Mouse (Mus musculus) common myeloid progenitor, adult 5-6 weeks (primary cell): Measurements from ENCODE around the gene Bmpr1b. TPM values are rescaled to one million over a fixed set of nuclear protein-coding genes. Genes with fewer than 3 reads are reported as not detected.

ENCODE experiments used
- ATAC-seq: replicated peaks from 2 replicates; pipeline ENCODE4 v1.8.0; 2016; ENCODE audit warnings: low read depth, mild to moderate bottlenecking, moderate TSS enrichment, inconsistent platforms; ENCODE audit not compliant: poor library complexity, severe bottlenecking
- total RNA-seq: library from RNA; stranded (forward); fragments of 200-1000, 187-1606 nt; gene quantifications from 2 replicates; pipeline ENCODE4 v1.2.3, GENCODE M21; 2017

The Bmpr1b gene
- total RNA-seq, 1 experiment from 2014 or later = not detected

DNA sequence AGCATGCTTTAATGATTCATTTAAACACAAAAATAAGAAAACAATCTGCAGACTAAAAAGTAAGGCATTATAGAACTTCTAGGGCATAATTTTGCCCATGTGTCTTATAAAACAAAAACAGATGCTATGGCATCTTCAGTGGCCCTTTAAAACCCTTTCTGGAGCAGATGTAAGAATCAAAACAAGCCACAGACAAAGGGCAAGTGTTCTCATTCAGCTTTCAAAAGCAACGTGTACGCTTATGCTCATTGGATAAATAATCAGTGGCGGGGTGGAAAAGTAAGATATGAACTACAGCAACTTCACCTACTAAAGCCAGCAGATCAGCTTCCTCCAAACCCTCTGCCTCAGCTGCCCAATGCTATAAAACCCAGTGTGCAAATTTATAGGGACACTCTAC, 249.6 kb downstream of the Bmpr1b start:
- no peak for ATAC-seq

DNA sequence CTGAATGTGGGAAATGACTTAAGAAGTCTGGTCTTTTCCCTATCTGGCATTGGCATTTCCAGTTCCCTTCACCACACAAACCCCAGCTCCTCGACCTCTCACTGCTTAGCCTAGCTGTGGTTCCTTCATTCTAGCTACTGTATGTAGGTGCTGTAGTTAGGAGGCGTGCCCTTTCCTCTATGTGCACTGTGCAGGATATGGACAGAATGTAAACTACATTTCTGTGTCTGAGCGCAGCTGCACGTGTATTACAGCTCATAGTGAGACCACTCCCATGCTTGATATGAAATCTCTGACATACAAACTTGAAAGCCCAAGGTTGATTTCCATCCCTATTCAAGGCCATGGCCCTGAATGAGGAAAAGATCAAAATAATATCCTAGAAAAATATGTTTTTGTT, 252.1 kb downstream of the Bmpr1b start:
- no peak for ATAC-seq

DNA sequence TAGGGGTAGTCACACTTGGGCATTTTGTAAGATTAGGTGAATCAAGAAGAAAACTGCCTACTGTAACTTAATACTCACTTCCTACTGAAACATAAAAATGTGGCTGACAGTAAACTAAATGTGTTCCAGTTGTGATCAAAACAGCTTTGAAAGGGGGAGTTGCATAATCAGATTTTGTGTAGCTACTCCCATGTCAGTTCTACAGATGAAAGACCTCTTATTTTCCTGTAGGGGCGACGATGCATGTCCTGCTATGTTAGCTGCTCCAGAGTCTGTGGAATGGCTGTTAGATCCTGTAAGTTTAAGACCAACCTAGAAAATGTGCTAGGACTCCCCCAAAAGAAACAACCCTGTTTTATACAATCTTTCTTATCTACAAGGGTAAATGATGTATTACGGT, 253.2 kb downstream of the Bmpr1b start:
- ATAC-seq = no peak

DNA sequence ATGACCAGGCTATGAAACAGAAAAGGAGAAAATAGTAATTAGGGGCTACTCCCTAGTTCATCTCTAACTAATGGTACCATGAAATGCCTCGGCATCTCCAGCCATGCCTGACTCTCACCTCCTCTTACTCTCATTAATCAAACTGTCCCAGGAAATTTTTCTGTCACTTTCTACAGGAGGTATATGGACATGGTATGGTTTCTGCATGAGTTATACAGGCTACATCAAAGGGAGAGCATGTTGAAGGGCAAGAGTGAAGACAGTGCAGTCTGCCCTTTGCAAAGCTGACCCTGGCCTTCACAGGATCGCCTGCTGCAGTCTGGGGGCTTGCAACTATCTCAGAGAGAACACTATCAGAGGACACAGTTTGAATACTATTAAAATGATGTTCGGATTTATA, 254.6 kb downstream of the Bmpr1b start:
- ATAC-seq = no peak

DNA sequence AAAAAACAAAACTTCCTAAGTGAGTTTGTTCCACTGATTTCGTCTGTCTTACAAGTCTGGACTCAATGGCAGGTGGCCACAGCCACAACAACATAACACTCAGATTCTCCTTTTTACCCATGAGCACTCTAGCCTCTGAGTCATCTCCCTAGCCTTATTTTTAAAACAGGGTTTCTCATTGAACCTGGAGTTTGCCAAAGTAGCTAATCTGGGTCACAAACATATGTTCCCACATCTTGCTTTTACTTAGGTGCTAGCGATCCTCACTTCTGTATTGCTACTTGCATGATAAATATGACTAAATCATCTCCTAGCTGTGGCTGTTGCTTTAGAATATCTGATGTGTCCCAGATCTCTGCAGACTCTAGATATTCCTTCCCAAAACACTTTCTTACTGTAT, 260.1 kb downstream of the Bmpr1b start:
- no peak for ATAC-seq

DNA sequence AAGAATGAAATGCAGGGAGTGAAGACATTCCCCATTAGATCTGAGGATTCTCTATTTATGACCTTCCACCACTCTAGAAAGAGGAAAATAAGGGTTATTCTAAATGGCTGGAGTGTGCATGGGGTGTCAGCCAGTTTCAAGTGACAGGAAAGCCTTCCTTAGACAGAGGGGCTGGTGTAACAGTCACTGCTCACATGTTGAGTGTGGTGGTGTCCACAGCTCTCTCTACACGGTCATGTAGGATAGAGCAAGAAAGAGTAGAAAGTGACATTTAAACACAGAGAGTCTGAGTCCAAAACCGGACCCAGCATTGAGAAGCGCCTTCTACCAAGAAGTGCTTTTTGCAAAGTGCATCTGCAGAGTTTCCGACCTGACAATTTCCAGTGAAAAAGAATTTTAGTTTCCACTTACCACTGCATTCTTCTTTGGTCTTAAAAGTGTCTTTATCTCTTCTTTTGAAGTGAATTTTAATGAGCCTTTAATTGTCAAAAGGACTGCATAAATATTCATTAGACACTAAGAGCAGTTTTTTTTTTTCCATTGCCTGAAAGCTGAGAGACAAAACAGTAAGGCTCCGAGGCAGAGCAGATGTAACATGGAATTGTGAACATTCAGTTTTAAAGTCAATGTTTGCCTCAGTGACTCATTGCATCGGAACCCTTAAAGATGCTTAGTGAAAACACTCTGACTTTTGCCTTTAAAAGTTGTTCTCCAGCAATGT, 263.2 kb downstream of the Bmpr1b start:
- no peak for ATAC-seq

DNA sequence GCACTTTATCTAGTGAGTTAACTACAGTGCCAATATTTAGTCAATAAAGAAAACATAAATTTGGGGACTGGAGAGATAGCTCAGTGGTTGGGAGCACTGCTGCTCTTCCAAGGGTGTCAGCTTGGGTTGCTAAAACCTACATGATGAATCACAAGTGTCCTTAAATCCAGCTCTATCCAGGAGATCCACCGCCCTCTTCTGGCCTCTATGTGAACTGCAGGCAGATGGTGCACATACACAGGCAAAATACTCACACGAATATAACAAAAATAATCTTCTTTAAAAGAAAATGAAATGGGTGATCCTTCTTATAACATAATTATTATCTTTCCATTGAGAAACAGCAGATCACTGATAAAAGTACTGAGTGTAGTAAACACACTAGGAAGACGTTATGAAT, 268.9 kb downstream of the Bmpr1b start:
- no peak for ATAC-seq

DNA sequence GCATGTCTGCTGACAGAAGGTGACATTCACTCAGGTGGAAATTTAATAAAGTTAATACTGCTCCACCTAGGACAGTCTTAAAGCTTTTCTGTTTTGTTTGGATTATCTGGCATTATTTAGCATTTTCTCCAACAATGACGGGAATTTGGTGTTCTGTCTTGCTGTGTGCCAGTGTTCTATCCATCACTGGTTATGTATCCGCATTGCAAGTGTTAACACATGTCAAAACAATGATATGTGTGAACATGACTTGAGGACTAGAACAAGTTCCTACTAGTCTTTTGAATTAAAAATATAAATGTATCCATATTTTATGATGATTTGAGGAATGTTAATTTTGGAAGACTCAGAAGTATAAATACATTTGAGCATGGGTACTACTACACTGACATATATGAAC, 269.7 kb downstream of the Bmpr1b start:
- ATAC-seq = no peak

DNA sequence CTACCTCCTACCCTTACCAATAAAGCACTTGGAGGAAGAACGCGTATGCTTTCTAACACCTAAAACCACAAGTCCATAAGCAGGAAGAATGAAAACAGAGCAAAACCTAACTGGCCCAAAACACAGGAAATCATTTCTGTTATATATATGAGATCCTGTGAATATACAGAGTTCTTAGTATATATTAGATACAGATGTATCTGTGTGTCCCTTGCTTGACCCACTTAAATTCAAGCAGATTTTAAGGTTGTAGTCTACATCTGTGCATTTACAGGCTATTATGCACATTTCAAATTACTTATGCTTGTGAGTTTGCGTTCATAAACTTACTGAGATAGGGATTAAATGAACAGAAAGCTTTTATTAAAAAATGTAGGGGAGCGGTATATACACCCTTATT, 271.5 kb downstream of the Bmpr1b start:
- ATAC-seq = no peak

DNA sequence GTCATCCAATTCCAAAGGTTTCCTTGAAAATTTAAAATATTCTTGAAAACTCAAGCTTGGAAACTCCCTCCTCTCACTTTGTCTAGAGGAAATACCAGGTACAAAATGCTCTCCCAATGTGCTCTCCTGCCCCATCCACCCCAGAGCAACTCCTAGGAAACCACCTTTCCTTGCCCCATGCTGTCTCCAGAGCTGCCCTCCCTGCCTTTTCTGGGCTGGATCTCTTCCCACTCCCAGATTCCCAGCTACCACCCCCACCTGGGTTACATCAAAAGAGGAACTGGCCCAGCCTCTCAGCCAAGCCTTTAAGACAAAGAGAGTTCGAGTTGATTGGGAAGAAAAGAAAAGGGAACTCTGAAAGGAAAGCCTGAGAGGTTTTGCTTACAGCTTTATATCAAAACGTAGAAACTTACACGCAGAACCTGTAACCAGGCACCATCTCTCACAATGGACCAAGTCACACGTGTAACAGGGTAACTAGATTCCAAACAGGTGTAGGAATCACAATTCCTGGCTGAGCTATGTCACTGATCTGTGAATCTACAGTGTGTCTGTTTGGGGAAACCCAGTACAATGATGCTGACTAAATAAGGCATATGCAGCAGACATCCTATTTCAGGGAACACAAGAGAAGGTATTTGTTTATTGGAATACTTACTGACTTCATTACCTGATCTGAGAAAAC, 272.2 kb downstream of the Bmpr1b start:
- ATAC-seq = no peak

DNA sequence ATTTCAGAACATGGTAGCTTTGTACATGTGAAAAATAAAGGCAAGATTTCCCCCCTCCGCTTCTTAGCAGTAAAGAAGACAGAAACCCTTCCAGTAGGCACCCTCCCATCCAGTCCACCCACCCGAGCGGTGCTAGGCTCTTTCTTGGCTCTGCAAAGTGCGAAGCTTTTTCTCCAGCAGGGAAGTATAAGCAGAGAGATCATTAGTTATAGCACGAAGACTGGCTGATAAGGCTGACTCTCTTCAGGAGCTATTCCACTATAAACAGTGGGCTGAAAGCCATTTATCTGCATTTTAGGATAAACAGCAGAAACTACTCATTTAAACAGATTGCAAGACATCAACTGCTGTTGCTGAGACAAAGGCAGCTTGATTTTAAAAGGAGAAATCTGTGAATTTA, 274.1 kb downstream of the Bmpr1b start:
- no peak for ATAC-seq

DNA sequence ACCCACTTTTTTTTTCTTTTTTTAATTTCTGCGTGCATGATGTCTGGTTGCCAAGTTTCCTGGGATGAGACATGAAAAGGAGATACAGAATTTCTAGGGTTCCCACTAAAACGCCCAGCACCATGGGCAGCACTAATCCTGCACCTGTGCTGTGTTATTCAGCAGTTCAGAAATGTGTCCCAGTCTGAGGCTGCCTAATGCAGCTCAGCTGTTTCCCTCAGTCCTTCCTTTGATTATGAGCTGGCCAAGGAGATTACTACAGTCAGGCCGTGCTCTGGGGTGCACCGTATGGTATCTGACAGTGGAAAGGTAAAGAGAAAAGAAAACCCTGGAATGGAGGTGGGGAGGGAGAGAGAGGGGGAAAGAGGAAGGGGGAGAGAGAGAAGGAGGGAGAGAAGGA, 278.6 kb downstream of the Bmpr1b start:
- no peak for ATAC-seq

DNA sequence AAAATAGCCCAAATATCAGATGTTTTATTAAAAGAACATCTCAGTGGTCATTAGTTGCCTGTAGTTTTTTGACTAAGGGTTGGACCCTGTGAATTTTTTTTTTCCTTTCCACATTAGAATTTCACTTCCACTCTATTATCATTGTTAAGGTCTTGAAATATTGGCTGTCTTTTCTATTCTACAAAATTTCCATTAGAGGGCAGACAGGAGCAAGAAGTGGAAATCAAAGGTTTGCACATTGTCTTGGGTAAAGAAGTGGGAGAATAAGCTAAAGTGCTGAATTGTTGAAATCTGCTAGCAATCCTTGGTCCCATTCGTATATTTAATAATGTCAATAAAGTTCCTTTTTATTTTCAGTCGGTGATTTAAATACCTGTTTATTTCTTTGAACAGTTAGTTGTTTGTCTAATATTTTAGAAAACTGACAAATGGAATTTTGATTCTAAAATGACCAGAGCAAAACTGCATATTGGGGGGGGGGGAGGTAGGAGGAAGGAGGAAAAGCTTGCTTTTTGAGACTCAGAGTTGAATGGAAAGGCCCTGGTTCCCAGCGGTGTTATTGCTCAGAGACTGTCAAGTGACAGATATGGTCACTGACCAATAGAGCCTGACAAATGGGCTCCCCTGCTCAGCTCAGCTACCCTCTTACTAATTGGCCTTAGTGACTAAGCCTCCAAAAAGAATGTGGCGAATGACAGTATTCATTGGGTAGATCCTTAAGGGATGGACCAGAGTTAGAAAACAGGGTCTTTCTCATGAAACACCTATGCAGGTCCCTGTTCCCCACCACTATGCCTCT, 281.6 kb downstream of the Bmpr1b start:
- ATAC-seq = peak; percentile 76

DNA sequence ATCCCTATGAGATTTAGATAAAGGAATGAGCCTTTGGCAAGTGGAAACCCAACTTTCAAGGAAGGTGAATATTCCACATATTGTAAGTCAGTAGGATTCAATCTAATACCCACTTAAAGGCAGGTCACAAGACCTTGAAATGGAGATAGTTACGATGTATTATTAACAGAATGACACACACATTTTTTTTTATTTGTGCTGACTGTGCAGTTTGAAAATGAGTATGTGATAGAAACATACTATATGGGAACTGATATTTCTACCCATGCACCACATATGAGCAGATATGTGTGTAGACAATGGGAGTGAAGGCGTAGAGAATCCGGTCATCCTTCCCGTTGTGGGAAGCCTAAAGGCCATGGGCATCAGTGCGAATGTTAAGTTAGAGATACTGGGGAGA, 285.0 kb downstream of the Bmpr1b start:
- no peak for ATAC-seq

DNA sequence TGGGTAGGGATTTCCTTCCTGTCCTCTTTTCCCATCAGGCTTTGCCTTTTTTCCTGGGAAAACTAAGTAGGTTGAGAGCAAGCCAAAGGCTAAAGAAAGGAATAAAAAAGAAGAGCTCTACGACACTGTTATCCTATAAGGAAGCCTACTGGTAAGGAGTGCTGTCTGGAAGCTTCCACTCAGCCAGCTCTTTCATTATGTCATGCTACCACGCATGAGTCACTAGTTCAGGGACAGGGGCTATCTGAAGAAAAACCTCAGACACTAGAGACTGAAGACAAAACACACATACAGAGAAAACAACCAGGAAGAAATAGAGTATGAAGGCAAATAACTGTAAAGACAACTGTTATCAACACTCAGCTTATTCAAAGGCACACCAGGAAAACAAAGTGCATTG, 286.7 kb downstream of the Bmpr1b start:
- no peak for ATAC-seq

DNA sequence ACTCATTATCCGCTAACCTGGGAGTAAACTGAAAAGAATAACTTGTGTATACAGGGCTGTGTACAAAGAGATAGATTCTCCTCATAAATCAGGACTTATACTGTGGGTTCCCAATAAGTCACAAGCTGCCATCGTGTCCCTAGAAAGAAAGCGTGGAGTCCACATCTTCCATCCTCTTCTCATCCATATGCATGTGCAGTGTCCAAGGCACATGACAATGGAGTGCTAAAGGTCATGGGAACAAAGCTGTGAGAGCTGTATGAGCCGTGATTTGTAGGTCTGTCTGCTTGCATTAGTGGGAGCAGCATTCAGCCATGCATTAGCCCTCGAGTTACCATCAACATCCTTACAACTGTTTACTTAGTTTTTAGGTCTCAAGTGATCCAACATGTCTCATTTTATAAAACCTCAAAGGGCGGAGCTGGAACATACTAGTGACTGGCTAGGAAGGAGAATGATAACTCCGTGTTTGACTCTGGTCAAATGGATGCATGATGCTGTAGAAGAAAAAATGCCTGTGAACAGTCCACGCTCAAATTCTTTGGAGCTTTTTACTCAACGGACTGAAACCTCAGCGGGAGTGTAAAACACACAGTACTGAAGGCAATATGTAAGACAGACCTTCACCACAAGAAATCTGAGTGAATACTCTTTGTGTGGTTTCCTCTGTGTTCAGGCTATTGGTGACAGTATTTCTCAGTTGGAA, 296.7 kb downstream of the Bmpr1b start:
- no peak for ATAC-seq

DNA sequence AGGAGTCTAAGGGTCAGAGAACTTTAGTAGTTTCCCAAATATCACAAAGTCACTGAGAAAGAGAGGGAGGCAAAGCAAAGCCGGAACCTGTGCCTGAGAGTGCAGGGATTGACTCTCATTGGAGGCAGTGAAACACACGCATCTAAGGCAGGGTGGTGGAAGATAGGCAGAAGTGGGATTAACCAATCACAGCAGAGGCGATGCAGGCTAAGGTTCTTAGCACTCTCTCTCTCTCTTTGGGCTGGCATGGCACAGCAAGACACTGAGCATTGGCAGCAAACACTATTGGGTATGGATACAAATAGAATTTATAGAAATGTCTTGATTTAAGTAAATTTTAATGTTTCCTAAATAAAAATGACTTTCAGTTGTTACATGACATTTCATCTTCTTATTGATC, 297.4 kb downstream of the Bmpr1b start:
- ATAC-seq = no peak

DNA sequence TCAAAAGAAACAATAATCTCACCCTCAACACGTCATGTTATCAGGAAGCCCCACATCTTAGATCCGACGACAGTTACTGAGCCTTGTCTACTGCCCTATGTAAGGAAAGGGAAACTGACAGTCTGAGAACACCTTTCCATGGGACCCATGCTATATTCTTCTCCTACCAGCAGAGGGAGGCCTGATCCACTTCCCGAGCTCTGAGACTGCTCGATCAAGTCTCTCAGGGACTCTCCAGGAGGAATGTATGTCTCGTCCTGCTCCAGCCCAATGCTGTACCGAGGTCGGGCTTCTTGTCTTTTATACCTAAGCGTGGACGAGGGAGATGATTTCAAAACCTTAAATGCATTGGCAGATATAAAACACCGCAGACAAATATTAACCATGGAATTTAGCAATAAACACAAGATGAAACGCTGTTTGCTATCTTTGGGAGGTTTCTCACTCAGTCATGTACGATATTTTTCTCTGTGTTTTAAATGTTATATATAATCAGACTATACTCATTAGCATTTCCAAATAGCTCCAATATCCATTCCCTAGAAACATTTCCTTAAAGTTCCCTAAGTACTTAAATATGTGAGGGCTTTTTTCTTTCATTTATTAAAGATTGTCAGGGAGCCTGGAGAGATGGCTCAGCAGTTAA, 306.3 kb downstream of the Bmpr1b start:
- peak; percentile 99 for ATAC-seq

DNA sequence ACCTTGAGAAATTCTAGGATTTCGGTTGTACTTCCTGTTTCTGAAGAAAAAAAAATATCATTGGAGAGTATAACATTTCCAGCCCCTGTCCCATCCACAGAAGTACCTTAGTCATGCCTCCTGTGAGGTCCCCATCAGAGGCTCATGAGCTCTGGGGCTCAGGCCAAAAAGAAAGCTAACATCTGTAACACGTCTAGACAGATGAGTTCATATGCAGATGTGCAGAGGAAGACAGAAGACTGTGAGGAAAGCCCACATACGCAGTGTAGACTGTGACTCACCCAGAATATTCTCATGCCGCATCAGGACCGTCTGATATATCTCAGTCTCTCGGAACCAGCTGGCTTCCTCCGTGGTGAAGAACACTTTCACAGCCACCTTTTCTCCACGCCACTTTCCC, 312.1 kb downstream of the Bmpr1b start:
- no peak for ATAC-seq

DNA sequence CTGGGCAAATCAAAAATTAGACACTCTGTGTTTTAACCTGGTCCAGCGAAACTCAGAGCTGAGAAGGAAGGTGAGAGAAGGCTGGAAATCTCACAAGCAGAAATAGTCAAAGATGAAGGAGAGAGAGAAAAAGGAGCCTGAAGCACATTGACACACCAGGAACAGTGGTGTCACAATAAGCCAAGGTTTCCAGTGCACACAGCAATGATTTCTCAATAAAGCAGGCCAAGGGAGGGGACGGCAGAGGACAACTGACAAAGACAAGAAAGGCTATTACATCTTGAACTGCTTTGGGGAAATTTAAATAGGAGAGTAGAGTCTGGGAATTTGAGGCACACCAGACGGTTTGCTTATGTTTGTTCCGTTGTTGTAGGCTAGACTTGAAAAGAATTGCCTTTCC, 314.9 kb downstream of the Bmpr1b start:
- ATAC-seq = no peak
